Mouse (Mus musculus): ENCODE data around the gene Apol7a. TPM values are rescaled to one million over a fixed set of nuclear protein-coding genes. Genes with fewer than 3 reads are reported as not detected.

Gene Apol7a
- polyA plus RNA-seq, 1 experiment from 2014 or later, result not detected

Other genes starting within 250 kb of the Apol7a start
- gene Rbfox2, start 92.1 kb downstream of the Apol7a start, polyA plus RNA-seq (2014; fragmentation: Nextera tagmentation; extraction: Ambion mirVana), result 159 and 208 TPM in 2 replicates
- gene Apol9a, start 12.0 kb upstream of the Apol7a start, polyA plus RNA-seq (2014; fragmentation: Nextera tagmentation; extraction: Ambion mirVana), result 0.24 and 0.35 TPM in 2 replicates
- gene Apol7b, start 48.4 kb upstream of the Apol7a start, polyA plus RNA-seq (2014; fragmentation: Nextera tagmentation; extraction: Ambion mirVana), result not detected in 2 replicates
- not detected in 2 replicates for gene Apol10a, start 77.9 kb upstream of the Apol7a start, polyA plus RNA-seq (2014; fragmentation: Nextera tagmentation; extraction: Ambion mirVana)
- not detected in 2 replicates for gene Apol11a, start 109.2 kb upstream of the Apol7a start, polyA plus RNA-seq (2014; fragmentation: Nextera tagmentation; extraction: Ambion mirVana)
- not detected in 2 replicates for gene Apol7c, start 134.2 kb upstream of the Apol7a start, polyA plus RNA-seq (2014; fragmentation: Nextera tagmentation; extraction: Ambion mirVana)
- gene 1700025B11Rik, start 162.8 kb upstream of the Apol7a start, polyA plus RNA-seq (2014; fragmentation: Nextera tagmentation; extraction: Ambion mirVana), result not detected in 2 replicates
- not detected in 2 replicates for gene Apol10b, start 197.0 kb upstream of the Apol7a start, polyA plus RNA-seq (2014; fragmentation: Nextera tagmentation; extraction: Ambion mirVana)
- not detected in 2 replicates for gene Gm36245, start 200.1 kb upstream of the Apol7a start, polyA plus RNA-seq (2014; fragmentation: Nextera tagmentation; extraction: Ambion mirVana)
- not detected in 2 replicates for gene Apol11b, start 244.2 kb upstream of the Apol7a start, polyA plus RNA-seq (2014; fragmentation: Nextera tagmentation; extraction: Ambion mirVana)